Mouse (Mus musculus) myocyte (in vitro differentiated cells): ENCODE data around the gene Olfr215.

ENCODE experiments used
- MYOG ChIP-seq, 3 experiments: IDR thresholded peaks; one replicate each; pipeline ENCODE4 v1.6.1; 2011; ENCODE audit warnings: control low read depth in 2 of 3, low read depth in 2 of 3, mild to moderate bottlenecking in 2 of 3; ENCODE audit not compliant: insufficient read length in 2 of 3, control insufficient read depth in 1 of 3, insufficient read depth in 1 of 3
- POLR2AphosphoS2 ChIP-seq: IDR thresholded peaks from one replicate; pipeline ENCODE4 v1.6.1; 2011; ENCODE audit warnings: low read depth, control low read depth; ENCODE audit not compliant: insufficient read length

DNA sequence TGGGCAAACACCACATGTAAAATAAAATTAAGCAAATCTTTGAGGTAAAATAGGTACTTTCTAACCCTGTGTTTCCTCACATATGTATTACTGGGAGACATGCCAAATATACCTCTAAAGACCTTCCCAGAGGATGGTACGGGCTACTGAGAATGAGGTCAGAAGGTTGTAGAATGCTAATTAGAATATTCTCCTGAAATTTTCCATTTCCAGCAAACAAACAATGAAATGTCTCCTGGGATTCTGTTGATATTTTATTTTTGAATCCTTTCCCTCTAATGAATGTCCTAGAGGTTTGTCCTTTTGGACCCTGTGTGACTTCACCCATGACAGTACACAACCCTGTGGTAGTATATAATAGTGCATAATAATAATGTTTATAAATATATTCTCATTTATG is 30.1 kb downstream of the Olfr215 start, which contains the start of gene Olfr214:
- no peak for TF ChIP-seq POLR2AphosphoS2
- TF ChIP-seq MYOG (IDR thresholded peaks at IDR 0.05; ENCODE audit: control insufficient read depth in 1 of 3, insufficient read depth in 1 of 3, insufficient read length in 2 of 3, low read depth in 2 of 3), result no peak
